Mouse (Mus musculus) mouse embryonic stem cell (cell line): ENCODE data around the gene Ifng.
"Not testable (repeated sequence)": the region's sequence is repeated elsewhere in the genome, so short reads cannot be mapped to it uniquely, and the experiment has no call there.

ENCODE experiments used
- in situ Hi-C, 2 experiments: fragments of 300-500 bp; cut with MboI; formaldehyde crosslinking; loops; 1 replicate in 1 of 2; 3 replicates in 1 of 2; pipeline ENCODE4 v1.14.3; 2019 to 2020; ENCODE audit warnings: low sequenced_read_pairs in 2 of 2, low pct_unique_long_range_greater_than_20kb in 1 of 2, mixed read lengths in 1 of 2; ENCODE audit not compliant: unreplicated experiment in 1 of 2

Ifng gene

GRCm38 (mm10) chr10:118472846-118473245 lies 32.0 kb downstream of the Ifng start:
- in situ Hi-C loops: not testable (repeated sequence)

- in situ Hi-C loops: no loop called here
Measured at GRCm38 (mm10) chr10:118476696-118477095, 35.9 kb downstream of the Ifng start.

- in situ Hi-C loops: no loop called here
Measured at GRCm38 (mm10) chr10:118477297-118477696, 36.5 kb downstream of the Ifng start.

GRCm38 (mm10) chr10:118479244-118479643 lies 38.4 kb downstream of the Ifng start:
- in situ Hi-C loops: no loop called here

DNA sequence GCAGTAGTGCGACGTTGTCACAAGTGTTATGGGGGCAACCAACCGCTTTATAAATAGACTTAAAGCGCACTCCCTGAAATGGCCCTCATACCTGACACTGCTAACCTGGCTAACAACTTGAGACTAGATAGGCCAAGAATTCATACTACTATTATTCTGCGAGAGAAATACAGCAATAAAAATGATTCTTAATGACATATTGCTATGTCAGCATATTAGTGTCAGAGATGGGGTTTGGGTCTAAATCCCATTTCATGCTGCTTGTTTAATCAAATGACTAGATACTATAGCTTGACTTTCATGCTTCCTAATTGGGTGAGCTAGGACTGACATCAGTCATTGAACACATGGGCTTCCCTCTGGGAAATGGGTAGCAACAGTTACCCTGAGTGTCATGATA lies 39.3 kb downstream of the Ifng start:
- in situ Hi-C loops: no loop called here

- in situ Hi-C loops: no loop called here
Measured at GRCm38 (mm10) chr10:118480793-118481192, 39.9 kb downstream of the Ifng start.

DNA sequence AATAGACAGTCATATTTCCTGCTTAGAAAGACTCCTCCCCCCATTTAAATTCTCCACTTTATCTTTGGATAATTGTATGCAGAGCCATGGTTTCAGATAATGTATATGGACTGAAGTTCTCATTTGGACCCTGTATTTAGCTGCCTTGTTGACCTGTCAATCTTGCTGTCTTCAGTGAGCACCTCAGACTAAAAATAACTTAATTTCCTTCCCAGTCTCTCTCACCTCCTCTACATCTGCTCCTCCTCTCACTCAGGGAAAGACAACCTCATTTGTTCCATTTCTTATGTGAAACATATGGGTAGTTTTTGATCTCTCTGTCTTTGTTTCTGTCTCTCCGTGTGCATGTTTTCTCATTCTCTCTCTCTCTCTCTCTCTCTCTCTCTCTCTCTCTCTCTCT lies 53.3 kb downstream of the Ifng start:
- in situ Hi-C loops: no loop called here

DNA sequence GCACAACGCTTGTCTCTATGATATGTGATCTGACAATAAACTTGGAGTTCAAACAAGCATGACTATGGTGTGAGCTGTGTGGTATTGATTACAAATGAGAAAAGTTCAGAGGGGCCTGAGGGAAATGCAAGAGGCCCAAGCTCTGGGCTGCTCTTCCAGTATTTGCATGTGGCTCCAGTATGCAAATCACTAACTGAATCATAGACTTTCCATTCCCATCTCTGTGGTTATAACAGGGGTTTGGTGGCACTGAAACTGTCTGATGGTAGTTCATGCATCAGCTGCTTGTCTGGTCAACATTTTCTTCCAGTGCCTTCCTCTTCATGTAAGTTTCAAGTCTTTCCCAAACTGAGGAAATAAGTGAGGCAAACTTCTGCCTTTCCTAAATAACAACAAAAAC lies 54.5 kb downstream of the Ifng start:
- in situ Hi-C loops: no loop called here
